Mouse (Mus musculus) testis, adult 2 months (tissue): ENCODE results near the gene Styx.

Source experiments
- CTCF ChIP-seq: fragments of 200-500 bp; IDR thresholded peaks from 2 replicates; pipeline ENCODE4 v1.5.1; 2012; ENCODE audit warnings: low read depth, mild to moderate bottlenecking, inconsistent platforms, low read length, moderate library complexity; ENCODE audit not compliant: control insufficient read depth, insufficient read depth, insufficient replicate concordance
- POLR2A ChIP-seq: fragments of 200-500 bp; IDR thresholded peaks from 2 replicates; pipeline ENCODE4 v1.6.1; 2012; ENCODE audit warnings: low read depth, mild to moderate bottlenecking, inconsistent platforms, low read length, moderate library complexity; ENCODE audit not compliant: control insufficient read depth

GRCm38 (mm10) chr14:45455651-45456501 is 105.0 kb downstream of the Styx start:
- no peak for TF ChIP-seq CTCF
- TF ChIP-seq POLR2A: no peak
